Mouse (Mus musculus): ENCODE data around the gene Ifitm6. TPM values are rescaled to one million over a fixed set of nuclear protein-coding genes. Genes with fewer than 3 reads are reported as not detected.

Gene Ifitm6
- polyA plus RNA-seq, 1 experiment, result 2.1 TPM

GRCm38 (mm10) chr7:141030390-141030789, 12.7 kb upstream of the Ifitm6 start:
- H3K4me3 ChIP-seq (ENCODE audit: insufficient read depth, low read depth, low read length), result no peak overlapping the region
- peaks cover 2% of the 10 kb centered on the region; the same call in 1 of the 2 replicates for H3K4me1 ChIP-seq (ENCODE audit: control insufficient read depth, insufficient read depth, insufficient read length, low read length)
- H3K27ac ChIP-seq (replicated peaks; ENCODE audit: low read depth, low read length), result no peak overlapping the region

GRCm38 (mm10) chr7:141028831-141029230, 11.1 kb upstream of the Ifitm6 start, which contains the start of gene Gm17387:
Gene Gm17387, plus strand, starts transcription at chr7:141029131.
- Histone ChIP-seq H3K4me3 (ENCODE audit: insufficient read depth, low read depth, low read length) (no peak within 1 kb of the TSS), H3K27ac (replicated peaks; ENCODE audit: low read depth, low read length) (no peak within 1 kb of the TSS), H3K4me1 (ENCODE audit: control insufficient read depth, insufficient read depth, insufficient read length, low read length) (peaks cover 2% of the 10 kb centered on the region; the same call in 1 of the 2 replicates)

- H3K4me3 ChIP-seq (ENCODE audit: insufficient read depth, low read depth, low read length), result no peak overlapping the region
- H3K27ac ChIP-seq (replicated peaks; ENCODE audit: low read depth, low read length), result peak overlapping the region; percentile 69
- H3K4me1 ChIP-seq (ENCODE audit: control insufficient read depth, insufficient read depth, insufficient read length, low read length), result peaks cover 2% of the 10 kb centered on the region; the same call in 1 of the 2 replicates
Observed at GRCm38 (mm10) chr7:141026740-141027098, 9.0 kb upstream of the Ifitm6 start.

GRCm38 (mm10) chr7:141026097-141026739, 8.5 kb upstream of the Ifitm6 start:
- Histone ChIP-seq H3K27ac (replicated peaks; ENCODE audit: low read depth, low read length) (peak overlapping the region; percentile 69), H3K4me1 (ENCODE audit: control insufficient read depth, insufficient read depth, insufficient read length, low read length) (peaks cover 2% of the 10 kb centered on the region; the same call in 1 of the 2 replicates), H3K4me3 (ENCODE audit: insufficient read depth, low read depth, low read length) (no peak overlapping the region)

GRCm38 (mm10) chr7:141024865-141025838, 7.4 kb upstream of the Ifitm6 start:
- peaks cover 2% of the 10 kb centered on the region; the same call in 1 of the 2 replicates for H3K4me1 ChIP-seq (ENCODE audit: control insufficient read depth, insufficient read depth, insufficient read length, low read length)
- H3K27ac ChIP-seq (replicated peaks; ENCODE audit: low read depth, low read length), result peak overlapping the region; percentile 76
- no peak overlapping the region for H3K4me3 ChIP-seq (ENCODE audit: insufficient read depth, low read depth, low read length)

GRCm38 (mm10) chr7:141021489-141022449, 4.0 kb upstream of the Ifitm6 start:
- no peak overlapping the region for H3K27ac ChIP-seq (replicated peaks; ENCODE audit: low read depth, low read length)
- H3K4me1 ChIP-seq (ENCODE audit: control insufficient read depth, insufficient read depth, insufficient read length, low read length), result peaks cover 2% of the 10 kb centered on the region; the same call in 1 of the 2 replicates
- H3K4me3 ChIP-seq (ENCODE audit: insufficient read depth, low read depth, low read length), result no peak overlapping the region

GRCm38 (mm10) chr7:141019028-141019427, 1.3 kb upstream of the Ifitm6 start:
- Histone ChIP-seq H3K27ac (replicated peaks; ENCODE audit: low read depth, low read length) (no peak overlapping the region), H3K4me1 (ENCODE audit: control insufficient read depth, insufficient read depth, insufficient read length, low read length) (no peaks in the 10 kb centered on the region), H3K4me3 (ENCODE audit: insufficient read depth, low read depth, low read length) (no peak overlapping the region)

GRCm38 (mm10) chr7:141016707-141017697, 722 bp downstream of the Ifitm6 start:
- no peak overlapping the region for H3K4me3 ChIP-seq (ENCODE audit: insufficient read depth, low read depth, low read length)
- H3K4me1 ChIP-seq (ENCODE audit: control insufficient read depth, insufficient read depth, insufficient read length, low read length), result no peaks in the 10 kb centered on the region
- peak overlapping the region; percentile 47 for H3K27ac ChIP-seq (replicated peaks; ENCODE audit: low read depth, low read length)

GRCm38 (mm10) chr7:141011238-141011770, 6.4 kb downstream of the Ifitm6 start:
- Histone ChIP-seq H3K27ac (replicated peaks; ENCODE audit: low read depth, low read length) (peak overlapping the region; percentile 88), H3K4me3 (ENCODE audit: insufficient read depth, low read depth, low read length) (no peak overlapping the region), H3K4me1 (ENCODE audit: control insufficient read depth, insufficient read depth, insufficient read length, low read length) (no peaks in the 10 kb centered on the region)

- Histone ChIP-seq H3K4me1 (ENCODE audit: control insufficient read depth, insufficient read depth, insufficient read length, low read length) (no peaks in the 10 kb centered on the region), H3K4me3 (ENCODE audit: insufficient read depth, low read depth, low read length) (peak within 1 kb of the TSS; percentile 89), H3K27ac (replicated peaks; ENCODE audit: low read depth, low read length) (peak within 1 kb of the TSS; percentile 98)
Observed at GRCm38 (mm10) chr7:141010593-141010992, 7.1 kb downstream of the Ifitm6 start, which contains the start of gene Ifitm3. Gene Ifitm3, minus strand, starts transcription at chr7:141010770.

GRCm38 (mm10) chr7:141009665-141010064, 8.1 kb downstream of the Ifitm6 start:
- Histone ChIP-seq H3K4me1 (ENCODE audit: control insufficient read depth, insufficient read depth, insufficient read length, low read length) (no peaks in the 10 kb centered on the region), H3K27ac (replicated peaks; ENCODE audit: low read depth, low read length) (peak overlapping the region; percentile 98), H3K4me3 (ENCODE audit: insufficient read depth, low read depth, low read length) (peak overlapping the region; percentile 89)

- Histone ChIP-seq H3K27ac (replicated peaks; ENCODE audit: low read depth, low read length) (peak overlapping the region; percentile 98), H3K4me3 (ENCODE audit: insufficient read depth, low read depth, low read length) (peak overlapping the region; percentile 89), H3K4me1 (ENCODE audit: control insufficient read depth, insufficient read depth, insufficient read length, low read length) (no peaks in the 10 kb centered on the region)
Observed at GRCm38 (mm10) chr7:141008938-141009660, 8.6 kb downstream of the Ifitm6 start.

GRCm38 (mm10) chr7:141008312-141008761, 9.4 kb downstream of the Ifitm6 start:
- Histone ChIP-seq H3K4me3 (ENCODE audit: insufficient read depth, low read depth, low read length) (no peak overlapping the region), H3K27ac (replicated peaks; ENCODE audit: low read depth, low read length) (0 out of 2 replicates have a peak overlapping the region, but pooled peaks have one; percentile 23), H3K4me1 (ENCODE audit: control insufficient read depth, insufficient read depth, insufficient read length, low read length) (no peaks in the 10 kb centered on the region)

Measured in brown adipose tissue, adult 24 weeks (tissue).